Mouse (Mus musculus): ENCODE data around the gene Rasl10b.

Gene Rasl10b

DNA sequence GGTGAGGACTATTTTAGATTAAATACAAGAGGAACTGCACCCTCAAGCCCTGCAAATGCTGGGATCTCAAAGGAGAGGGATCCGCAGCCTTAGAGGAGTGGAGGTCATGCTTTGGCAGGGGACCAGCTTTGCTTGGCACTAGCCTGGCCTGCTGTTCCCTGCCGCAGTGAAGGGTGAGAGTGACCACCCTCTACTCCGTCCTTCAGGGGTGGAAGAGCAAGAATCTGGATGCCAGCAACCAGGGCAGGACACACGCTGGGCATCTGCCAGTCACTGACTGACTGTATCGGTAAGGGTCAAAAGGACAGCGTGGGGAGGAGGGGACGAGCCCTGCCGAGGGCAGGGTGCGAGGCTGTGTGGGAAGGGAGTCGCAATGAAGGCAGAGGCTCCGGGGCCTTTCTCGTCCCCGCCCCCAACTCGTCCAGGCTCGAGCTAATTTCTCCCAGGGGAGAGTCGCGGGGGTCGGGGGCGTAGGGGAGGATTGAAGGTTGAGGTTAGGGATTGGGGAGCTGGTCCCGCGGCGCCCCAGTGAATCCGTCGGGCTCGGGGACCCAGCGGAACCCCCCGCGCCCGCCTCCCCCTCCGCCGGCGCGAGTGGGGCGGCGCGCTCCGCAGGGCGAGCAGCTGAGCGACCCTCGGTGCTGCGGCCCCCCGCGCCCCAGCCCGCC lies at the start of gene Rasl10b:
Rasl10b (plus strand) TSS at position 51 of the 668 bp plus-strand sequence.
- DNase-seq = no peak

DNA sequence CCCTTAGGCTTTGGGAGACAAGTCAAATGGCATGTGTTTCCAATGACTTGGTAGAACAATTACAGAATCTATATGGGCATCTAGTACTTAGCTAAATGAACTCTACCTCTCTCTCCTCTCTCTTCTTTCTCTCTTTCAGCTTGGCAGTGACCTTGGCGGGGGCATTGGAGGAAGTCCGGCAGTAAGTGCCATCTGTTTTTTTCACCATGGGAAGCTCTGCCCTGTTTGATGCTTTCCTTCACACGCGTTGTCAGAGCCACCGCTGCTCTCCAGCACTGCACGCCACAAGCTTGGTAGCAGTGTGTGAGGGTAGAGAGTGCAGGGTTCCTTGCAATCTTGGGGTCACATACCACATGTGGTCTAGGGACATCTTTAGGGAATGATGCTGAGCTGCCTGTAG lies 44.3 kb upstream of the Rasl10b start:
- DNase-seq = no peak

DNA sequence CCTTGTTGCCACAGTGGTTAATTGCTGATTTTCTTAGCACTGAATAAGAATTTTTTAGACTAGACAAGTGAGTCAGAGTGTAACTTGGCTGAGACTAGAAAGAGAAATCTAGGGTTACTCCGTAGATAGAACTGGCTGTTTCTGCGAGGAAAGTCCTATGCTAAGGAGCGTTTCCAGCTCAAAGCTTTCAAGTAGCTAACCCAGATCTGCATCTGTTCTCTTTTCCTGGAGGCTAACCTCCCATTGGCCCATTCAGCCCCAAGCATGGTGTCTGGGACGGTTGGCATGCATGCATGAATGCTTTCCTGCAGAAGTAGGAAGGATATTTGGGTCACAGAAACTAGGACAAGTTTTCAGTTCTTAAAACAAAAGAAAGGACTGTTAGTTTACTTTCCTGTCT lies 37.7 kb upstream of the Rasl10b start:
- no peak for DNase-seq

DNA sequence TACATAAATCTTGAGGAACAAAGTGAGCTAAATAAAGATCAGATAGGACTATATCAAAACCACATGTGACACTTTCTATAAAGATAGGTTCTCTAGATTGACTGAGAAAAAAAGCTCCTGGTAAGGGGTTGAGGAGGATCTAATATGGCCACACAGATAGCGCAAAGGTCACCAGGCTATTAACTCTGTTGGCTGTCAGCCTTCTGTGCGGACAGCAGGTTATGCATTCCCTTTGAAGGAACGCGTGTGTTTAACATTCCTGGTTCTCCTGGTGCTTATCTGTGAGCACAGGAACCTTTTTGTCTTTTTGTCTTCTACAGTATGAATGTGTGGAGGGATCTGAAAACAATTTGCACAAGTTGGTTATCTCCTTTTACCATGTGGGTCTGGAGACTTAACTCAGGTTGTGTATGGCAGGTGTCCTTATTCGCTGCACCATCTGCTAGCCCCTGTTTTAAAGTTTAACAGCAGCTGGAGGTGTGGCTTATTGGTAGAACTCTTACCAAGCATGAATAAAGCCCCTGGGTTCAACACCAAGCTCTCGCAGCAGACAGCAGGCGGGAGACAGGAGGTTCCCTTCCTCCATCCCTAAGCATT lies 29.1 kb upstream of the Rasl10b start:
- no peak for DNase-seq

DNA sequence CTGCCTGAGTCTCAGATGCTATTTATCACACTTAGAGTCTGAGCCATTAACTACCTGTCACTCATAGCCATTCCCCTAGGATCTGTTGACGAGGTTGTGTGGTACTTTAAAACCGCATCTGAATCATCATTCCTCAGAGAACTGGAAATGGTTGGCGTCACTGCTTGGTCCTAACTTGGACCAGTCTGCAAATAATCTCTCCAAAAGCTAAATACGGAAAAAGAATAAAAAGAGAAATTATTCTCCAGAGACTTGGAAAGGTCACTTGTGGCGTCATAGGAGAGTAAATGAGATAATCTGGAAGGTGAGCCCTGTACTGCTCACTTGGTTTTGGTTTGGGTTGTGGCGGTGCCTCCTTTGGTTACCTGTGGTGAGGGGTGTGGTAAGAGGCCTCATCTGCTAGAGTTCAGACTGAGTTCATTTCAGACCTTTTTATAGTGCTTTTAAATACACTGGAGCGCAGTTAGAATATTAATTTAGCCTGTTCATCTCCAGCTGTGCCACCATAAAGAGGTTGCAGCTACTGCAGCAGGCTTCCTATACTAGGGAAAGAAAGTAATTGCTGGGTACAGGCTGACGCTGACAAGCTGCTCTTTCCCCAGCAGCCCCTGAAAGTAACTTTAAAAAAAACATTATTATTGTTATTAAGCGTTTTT lies 25.9 kb upstream of the Rasl10b start:
- no peak for DNase-seq

DNA sequence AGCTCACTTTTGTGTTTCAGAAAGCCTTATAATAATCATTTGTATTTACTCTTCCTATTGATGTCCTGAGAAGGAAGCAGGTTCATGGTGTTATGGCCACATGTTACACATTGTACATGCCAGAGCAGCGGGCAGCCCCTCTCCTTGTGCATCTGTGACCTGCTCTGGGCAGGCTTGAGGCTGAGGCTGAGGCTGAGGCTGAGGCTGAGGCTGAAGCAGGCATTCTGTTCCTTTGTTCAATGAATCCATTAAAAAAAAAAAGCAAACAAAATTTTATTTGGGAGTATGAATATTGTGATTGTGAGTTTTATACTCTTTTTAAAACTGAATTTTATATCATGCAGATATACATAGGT lies 25.4 kb upstream of the Rasl10b start:
- DNase-seq = no peak

DNA sequence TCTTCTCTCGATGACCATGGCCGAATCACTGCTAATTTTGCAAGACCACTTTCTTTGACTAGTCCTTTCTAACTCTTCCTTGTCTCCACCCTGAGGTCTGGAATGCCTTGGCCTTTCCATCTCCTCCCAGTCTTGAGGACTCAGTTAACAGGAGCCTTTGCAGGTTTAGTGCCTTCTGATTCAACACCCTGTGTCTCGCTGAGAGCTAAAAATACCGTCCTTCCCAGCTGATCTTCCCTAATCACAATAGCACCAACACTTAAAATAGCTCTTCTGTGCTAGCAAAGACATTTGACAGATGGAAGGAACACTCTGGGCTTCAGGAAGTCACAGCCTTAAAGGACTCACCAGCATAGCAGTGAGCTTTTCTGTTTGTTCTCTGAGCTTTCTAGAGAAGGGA lies 15.9 kb upstream of the Rasl10b start:
- no peak for DNase-seq

DNA sequence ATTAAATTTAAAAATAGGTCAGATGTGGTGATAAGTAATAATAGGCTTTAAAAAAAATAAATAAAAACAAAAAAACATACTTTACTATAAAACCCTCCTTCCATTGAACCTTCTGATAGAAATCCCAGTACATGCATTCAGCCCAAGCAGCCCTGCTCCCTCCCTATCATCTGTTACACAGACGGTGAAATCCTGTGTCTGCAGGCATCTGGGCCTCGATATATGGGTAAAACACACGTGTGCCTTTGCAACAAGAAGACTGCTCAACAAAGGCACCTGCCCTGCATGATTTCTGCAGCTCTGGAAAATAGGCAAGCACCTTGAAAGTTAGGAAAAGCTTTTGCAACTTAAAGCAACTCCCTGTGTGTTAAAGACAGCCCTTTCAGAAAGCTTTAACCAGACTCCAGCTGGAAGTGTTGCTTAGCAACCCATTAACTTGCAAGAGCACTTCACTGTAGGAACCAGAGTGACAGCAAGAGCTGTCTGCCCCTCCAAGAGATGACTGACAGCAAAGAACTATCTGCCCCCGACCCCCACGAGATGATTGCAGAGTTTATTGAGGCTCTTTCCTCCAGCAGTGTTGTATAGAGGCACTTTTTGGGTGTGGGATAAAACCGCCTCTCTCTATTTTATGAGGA lies 14.0 kb upstream of the Rasl10b start:
- no peak for DNase-seq

DNA sequence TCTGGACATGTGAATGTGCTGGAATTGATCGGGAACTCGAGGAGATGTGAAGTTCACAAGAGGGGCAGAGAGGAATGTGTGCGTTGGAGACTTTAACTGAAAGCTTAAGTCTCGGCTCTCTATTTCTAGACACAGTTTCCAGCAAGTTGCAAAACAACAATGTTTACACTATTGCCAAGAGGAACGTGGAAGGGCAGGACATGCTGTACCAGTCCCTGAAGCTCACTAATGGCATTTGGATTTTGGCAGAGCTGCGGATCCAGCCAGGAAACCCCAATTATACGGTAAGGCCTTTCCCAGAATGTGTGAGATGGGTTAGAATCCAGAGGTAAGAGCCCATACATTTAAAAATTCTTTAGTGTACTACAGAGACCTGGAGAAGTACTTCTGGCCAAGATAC lies 11.3 kb upstream of the Rasl10b start:
- no peak for DNase-seq

DNA sequence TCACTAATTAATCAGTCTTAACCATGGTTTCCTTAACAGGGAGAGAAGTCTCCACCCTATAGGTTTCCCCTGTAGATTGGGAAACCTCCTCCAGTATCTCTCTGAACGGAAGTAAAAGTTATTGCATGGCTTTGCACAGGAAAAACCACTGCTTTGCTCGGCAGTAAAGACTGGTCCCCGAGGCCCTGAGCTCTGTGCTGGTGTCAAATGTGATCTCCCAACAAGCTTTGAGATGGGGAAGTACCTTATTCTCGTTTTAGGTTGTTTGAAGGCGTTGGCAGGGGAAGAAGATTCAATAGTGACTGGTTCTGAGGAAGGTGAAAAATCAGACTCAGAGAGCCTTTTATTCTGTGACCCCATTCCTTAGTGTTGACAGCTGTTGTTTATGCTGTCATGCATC lies 10.2 kb upstream of the Rasl10b start:
- DNase-seq = no peak

DNA sequence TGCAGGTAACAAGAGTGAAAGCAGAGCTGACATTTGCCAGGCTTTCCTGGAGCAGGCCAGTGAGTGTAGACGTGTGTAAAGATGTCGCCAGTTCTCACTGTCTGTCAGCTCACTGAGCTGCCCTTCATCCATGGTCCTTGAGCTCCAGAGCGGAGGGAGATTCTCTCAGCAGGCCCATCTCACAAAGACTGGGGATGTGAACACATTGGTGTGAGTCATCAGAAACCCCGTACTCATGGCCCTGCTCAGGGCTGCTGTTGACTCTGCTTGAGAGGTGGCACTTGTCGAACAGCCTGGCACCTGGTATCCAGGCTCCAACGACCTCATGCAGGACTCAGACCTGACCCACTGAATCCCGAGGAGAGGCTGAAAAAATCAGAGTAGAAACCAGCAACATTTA lies 5.2 kb upstream of the Rasl10b start:
- no peak for DNase-seq

DNA sequence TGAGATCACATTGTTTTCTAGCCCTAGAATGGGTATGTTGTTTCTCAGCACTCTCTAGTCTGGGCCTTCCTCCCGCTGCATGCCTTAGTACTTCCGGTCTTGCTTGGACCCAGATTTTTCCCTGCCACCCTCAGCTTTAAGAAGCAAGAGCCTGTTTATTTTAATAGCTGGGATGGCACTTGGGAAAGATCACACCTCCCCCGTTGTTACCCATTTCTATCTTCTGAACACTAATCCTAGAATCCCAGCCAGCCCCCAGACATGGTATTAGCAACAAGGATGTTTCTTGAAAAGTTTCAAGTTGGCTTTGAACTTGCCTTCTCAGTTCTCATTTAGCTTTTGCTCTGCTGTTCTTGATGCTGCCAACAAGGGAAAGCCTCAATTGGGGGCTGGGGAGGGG lies 2.5 kb upstream of the Rasl10b start:
- no peak for DNase-seq

DNA sequence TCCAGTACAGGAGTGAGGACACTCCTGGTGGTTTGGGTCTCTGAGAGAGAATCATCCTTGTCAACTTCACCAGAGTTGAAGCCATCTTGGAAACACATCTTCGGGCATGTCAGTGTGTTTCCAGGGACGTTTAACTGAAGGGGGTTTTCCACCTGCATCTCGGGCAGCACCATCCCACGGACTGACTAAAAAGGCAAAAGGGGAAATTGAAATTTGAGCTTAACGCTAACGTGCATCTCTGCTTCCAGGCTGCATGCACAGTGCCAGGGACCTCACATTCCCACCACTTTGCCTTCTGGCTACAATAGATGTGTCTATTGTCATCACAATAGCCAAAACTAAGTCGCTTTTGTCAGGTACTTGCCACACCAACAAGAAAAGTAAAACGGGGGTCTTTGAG lies 695 bp upstream of the Rasl10b start:
- no peak for DNase-seq

DNA sequence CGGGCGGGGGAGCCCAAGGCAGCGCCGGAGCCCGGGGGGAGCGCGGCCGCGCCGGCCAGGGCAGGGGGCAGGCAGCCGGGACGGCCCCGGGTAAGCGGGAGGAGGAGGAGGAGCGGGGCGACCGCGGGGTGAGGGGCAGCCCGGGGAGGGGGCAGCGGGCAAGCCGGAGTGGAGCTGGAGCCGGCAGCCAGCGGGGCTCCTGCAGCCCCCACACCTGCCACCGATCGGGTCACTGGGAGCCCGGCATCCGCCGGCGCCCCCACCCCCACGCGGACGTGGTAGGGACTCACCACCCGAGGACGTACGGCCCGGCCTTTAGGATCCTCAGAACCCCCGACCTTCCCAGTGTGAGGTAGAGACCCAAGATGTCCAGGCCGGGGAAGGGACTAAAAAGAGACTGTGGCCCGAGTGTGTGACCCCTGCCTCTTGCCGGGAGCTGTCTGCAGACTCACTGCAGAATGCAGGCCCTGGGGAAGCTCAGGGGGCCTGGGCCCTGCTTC lies 905 bp downstream of the Rasl10b start:
- DNase-seq = no peak

DNA sequence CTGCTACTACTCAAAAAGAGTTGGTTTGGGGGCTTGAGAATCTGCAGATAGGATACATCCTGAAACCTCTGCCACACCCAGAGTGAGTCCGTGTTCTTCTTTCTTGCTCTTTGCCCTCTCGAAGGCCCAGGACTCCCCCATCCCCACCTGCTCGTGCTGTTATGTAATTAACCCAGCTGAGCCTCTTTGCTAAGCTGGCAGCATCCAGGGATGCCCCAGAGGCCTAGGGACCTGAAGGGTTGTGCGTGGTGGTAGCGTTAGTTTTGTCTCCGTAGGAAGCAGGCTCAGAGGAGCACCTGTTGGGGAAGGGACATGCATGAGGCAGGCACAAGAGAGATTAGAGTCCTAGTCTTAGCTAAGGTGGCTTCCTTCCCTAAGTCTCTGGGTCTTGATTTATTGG lies 1.6 kb downstream of the Rasl10b start:
- DNase-seq = no peak

DNA sequence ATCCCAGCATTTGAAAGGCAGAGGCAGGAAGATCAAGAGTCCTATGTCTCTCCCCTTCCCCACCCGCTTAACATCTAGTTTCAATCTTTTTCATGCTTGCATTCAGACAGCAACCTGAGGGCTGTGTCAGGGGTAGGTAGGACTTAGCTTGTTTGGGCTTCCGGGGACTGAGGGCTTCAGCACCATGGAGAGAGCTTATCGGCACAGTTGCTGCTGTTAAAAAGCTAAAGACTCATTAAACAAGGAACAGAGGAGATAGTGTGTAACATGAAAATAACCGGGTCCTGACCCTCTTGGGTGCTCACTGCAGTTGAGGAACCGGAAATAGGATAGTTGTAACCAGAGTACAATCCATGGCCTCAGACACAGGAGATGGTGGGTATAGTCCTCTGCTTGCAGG lies 8.1 kb downstream of the Rasl10b start:
- peak; percentile 51 to 54 for DNase-seq

DNA sequence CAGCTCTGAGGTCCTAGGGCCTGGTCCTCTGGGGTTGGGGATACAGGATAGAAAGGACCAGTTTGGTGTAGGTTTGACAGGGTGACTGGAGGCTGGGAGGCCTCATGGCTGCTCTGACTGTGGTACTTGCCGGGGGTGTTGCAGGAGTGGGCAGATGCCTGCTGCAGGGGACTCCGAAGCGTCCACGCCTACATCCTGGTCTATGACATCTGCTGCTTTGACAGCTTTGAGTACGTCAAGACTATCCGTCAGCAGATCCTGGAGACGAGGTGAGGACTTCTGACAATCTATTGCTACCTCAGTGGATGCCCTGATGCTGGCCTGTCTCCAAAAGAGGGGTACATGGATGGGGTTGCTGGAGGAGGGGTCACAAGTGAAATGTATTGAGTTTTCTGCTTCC lies 8.8 kb downstream of the Rasl10b start:
- no peak for DNase-seq

DNA sequence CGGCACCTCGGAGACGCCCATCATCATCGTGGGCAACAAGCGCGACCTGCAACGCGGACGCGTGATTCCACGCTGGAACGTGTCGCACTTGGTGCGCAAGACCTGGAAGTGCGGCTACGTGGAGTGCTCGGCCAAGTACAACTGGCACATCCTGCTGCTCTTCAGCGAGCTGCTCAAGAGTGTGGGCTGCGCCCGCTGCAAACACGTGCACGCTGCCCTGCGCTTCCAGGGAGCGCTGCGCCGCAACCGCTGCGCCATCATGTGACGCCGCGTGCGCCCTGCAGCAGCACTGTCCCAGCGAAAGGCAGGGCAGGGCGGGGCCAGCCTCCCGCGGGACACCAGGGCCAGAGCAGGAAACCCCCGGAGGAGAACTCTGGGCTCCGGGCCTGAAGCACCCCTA lies 9.6 kb downstream of the Rasl10b start:
- DNase-seq = no peak

DNA sequence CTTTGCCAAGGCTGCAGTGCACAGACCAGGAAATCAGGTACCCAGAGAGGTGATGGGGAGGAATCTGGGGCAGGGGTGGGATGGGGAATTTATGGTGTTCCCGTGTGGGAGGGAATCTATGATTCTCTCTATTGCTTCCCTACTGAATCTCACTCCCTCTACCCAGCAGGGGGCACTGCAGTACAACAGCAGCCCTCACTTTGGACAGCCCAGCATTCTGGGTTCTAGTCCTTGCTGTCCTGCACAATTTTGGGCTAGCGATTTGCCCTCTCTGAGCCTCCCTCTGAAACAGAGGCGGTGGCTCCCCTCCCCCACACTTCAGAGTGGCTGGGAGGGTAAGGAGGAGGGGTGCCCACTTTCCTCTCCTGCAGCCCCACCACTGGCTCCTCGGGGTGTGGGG lies 11.4 kb downstream of the Rasl10b start:
- DNase-seq = no peak

DNA sequence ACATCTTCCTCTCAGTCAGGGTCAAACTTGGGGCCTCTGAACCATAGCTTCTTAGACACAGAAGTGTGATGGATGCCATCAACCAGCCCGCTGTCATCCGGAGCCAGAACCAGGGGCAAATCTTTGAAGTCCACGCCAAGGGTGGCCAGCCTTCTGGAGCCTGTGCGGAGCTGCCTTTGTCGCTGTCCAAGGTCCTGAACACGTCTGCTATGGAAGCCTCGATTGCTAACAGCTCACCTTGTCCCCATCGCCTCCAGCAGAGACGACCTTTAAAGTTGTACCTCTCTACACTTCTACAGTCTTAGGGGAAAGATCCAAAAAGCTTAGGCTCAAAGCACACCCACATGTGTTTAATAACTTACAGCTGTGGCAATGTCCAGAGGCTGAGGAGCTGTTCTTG lies 12.4 kb downstream of the Rasl10b start:
- DNase-seq = peak; percentile 70 to 75

DNA sequence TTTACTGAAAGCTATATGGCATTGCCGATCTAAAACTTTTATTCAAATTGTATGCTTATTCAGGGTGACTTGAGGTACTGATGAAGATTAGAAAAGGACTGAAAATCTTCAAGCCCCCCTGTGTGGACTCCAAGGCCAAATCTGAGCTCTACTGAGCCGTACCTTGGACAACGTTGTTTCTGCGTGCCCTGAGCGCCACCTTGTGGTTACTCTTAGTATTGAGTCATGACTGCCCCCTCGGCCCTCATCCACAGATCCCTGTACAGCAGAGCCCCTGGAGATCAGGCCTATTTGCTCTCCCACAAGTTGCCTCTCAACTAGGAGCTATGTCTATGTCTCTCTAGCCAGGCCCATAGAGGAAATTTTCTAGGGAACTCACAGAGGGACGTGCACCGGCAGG lies 15.7 kb downstream of the Rasl10b start:
- peak; percentile 81 for DNase-seq

DNA sequence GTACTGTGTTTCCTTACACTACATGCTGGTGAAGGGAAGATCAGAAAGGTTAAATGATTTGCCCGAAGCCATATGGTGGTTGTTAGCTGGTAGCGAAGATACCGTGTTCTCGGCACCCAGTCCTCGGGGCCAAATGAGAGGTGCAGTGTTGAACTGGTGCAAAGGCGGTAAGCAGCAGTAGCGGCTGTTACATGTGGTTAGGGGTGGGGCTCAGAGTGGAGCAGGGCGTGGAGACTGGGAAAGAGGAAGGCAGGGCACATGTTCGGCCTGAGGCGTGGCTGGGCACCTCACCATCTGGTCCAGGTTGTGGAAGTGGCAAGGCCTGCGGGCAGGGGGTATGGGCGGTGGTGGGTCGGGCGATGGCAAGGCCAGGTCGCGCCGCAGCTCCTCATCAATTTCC lies 18.0 kb downstream of the Rasl10b start:
- peak in 1 of 2 experiments; percentile 45 for DNase-seq

DNA sequence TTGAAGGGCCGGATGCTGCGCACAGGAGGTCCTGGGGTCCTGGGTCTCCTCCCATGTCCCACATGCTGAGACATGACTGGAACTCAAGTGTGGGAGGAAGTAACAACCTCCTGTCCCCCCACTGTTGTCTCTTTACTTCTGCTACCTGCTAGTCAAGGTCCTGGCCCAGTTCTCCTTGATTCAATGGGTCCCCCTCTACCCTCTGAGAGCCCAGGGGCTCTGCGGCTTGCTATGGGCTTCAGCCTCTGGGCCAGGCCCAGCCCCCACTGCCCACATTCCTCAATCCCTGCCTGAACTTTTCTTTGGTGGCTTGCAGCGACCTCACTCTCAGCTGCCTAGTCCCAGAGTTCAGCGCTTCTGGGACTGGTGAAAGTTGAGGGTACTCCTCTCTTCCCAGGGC lies 20.4 kb downstream of the Rasl10b start, which contains the start of gene Gas2l2:
Gas2l2 (minus strand) TSS at position 101 of the 400 bp plus-strand sequence.
- no peak for DNase-seq

DNA sequence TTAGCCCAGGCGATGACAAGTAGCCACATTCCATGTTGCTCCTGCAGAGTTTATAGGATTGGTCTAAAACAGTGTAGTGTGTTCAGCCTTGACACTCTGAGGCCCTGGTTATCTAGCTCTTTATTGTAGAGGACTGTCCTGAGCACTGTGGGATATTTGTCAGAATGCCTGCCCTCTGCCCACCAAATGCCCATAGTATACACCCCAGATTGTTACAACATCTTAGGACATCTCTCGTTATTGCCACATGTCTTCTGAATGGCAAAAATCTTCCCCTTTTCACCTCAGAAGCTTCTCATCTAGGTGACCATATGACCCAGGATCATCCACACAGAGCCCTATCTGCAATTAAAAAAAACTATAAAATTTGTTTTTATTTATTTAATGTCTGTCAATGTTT lies 23.6 kb downstream of the Rasl10b start:
- no peak for DNase-seq

All from B cell, adult 2 months (primary cell).